Mouse (Mus musculus) retina, adult 2 months (tissue): ENCODE results near the gene Spns1.

Experiments
- DNase-seq: peaks from one replicate; pipeline ENCODE4 v3.0.0-alpha.2; 2012; ENCODE audit warnings: low read depth, low spot score

Gene Spns1

GRCm38 (mm10) chr7:126369393-126369792 is 7.9 kb downstream of the Spns1 start, which contains the start of gene Lat:
Gene Lat (minus strand): TSS chr7:126369570.
- no peak for DNase-seq

GRCm38 (mm10) chr7:126368367-126368766 is 8.9 kb downstream of the Spns1 start:
- DNase-seq, result no peak

GRCm38 (mm10) chr7:126367636-126368035 is 9.6 kb downstream of the Spns1 start:
- no peak for DNase-seq

- no peak for DNase-seq
These were observed 14.2 kb downstream of the Spns1 start for GRCm38 (mm10) chr7:126363038-126363437.

- no peak for DNase-seq
These were observed 18.2 kb downstream of the Spns1 start for GRCm38 (mm10) chr7:126359049-126359448.

- no peak for DNase-seq
These were observed 18.8 kb downstream of the Spns1 start for GRCm38 (mm10) chr7:126358413-126358812.

- no peak for DNase-seq
These were observed 19.4 kb downstream of the Spns1 start for GRCm38 (mm10) chr7:126357838-126358237.

GRCm38 (mm10) chr7:126356793-126357591 is 20.3 kb downstream of the Spns1 start:
- peak; percentile 68 for DNase-seq

GRCm38 (mm10) chr7:126355847-126356597 is 21.2 kb downstream of the Spns1 start:
- no peak for DNase-seq

- no peak for DNase-seq
These were observed 22.3 kb downstream of the Spns1 start for GRCm38 (mm10) chr7:126354738-126355614.

GRCm38 (mm10) chr7:126353994-126354365 is 23.3 kb downstream of the Spns1 start:
- DNase-seq, result no peak

- no peak for DNase-seq
These were observed 23.8 kb downstream of the Spns1 start for GRCm38 (mm10) chr7:126353251-126353993.

- DNase-seq, result no peak
These were observed 25.8 kb downstream of the Spns1 start for GRCm38 (mm10) chr7:126351419-126351951.

GRCm38 (mm10) chr7:126350748-126351418 is 26.4 kb downstream of the Spns1 start:
- DNase-seq, result no peak

- no peak for DNase-seq
These were observed 29.0 kb downstream of the Spns1 start for GRCm38 (mm10) chr7:126348293-126348692.

GRCm38 (mm10) chr7:126347098-126347497 is 30.2 kb downstream of the Spns1 start:
- DNase-seq, result no peak

- DNase-seq, result no peak
These were observed 31.3 kb downstream of the Spns1 start for GRCm38 (mm10) chr7:126345969-126346368.

- no peak for DNase-seq
These were observed 31.7 kb downstream of the Spns1 start for GRCm38 (mm10) chr7:126345557-126345956.

- no peak for DNase-seq
These were observed 36.4 kb downstream of the Spns1 start for GRCm38 (mm10) chr7:126340896-126341295.

GRCm38 (mm10) chr7:126340206-126340618 is 37.0 kb downstream of the Spns1 start:
- DNase-seq, result no peak
